Mouse (Mus musculus) heart, postnatal 10 days (tissue): Measurements from ENCODE around the gene Rmi2. TPM values are rescaled to one million over a fixed set of nuclear protein-coding genes. Genes with fewer than 3 reads are reported as not detected.

Experiments used
- DNase-seq, 2 experiments: peaks; one replicate each; pipeline ENCODE4 v3.0.0; 2021
- intact Hi-C: fragments of 180-260 bp; cut with DNase I; formaldehyde crosslinking; loops from one replicate; pipeline ENCODE4 v1.15.1; 2025
- total RNA-seq, 2 experiments: library from RNA; stranded (reverse); gene quantifications; 2 replicates each; pipeline ENCODE4 v1.2.3; 2021

Gene Rmi2
- total RNA-seq, 2 experiments from 2014 or later = 2.0 TPM

- intact Hi-C loops = no loop called here
- DNase-seq = no peak
Observed at GRCm38 (mm10) chr16:10902849-10903248, 68.0 kb downstream of the Rmi2 start.

- intact Hi-C loops = no loop called here
- peak in 1 of 2 experiments; percentile 6 for DNase-seq
Observed at GRCm38 (mm10) chr16:10905661-10906113, 70.8 kb downstream of the Rmi2 start.

DNA sequence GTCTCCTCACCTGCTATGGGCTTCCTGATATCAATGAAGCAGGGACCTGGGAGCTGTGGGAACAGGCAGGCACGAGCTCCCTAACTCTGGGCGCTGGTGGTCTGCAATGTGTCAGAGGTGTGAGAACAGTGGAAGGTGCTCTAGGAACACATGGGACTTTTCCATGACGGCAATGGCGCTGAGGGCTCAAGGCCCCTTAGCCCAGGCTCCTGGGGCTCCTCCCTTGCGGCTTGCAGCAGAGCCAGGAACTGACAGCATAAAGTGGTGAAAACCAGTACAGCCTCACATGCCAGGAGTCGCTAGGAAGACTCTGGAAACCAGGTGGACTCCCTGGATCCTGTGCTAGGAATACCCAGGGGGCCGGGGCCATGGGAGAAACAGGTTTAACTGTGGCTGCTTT, 75.7 kb downstream of the Rmi2 start:
- no peak for DNase-seq
- intact Hi-C loops = no loop called here

GRCm38 (mm10) chr16:10911061-10911460, 76.2 kb downstream of the Rmi2 start:
- DNase-seq = no peak
- intact Hi-C loops = no loop called here

DNA sequence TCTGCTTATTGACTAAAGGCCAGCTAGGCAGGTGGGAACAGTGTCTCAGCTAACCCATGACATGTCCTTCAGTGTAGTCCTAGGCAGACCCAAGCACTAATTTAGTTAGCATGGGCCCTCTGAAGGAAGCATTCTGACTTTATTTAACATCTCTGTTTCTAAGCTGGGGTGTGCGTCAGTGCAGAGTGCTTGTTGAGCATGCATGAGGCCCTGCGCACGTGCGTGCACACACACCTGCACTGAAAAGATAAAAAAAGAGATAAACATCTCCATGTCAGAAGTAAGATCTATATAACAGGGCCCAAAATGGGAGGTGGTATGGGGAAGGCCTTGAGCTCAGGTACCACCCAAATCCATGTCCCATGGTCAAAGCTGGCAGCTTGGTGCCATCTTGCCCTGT, 80.2 kb downstream of the Rmi2 start:
- DNase-seq = no peak
- intact Hi-C loops = no loop called here

GRCm38 (mm10) chr16:10916271-10916670, 81.4 kb downstream of the Rmi2 start:
- DNase-seq = no peak
- intact Hi-C loops = no loop called here

- peak; percentile 12 to 13 for DNase-seq
- intact Hi-C loops = no loop called here
Observed at GRCm38 (mm10) chr16:10919856-10920255, 85.0 kb downstream of the Rmi2 start.

- intact Hi-C loops = no loop called here
Observed at GRCm38 (mm10) chr16:10923561-10923960, 88.7 kb downstream of the Rmi2 start.

GRCm38 (mm10) chr16:10925591-10926180, 90.8 kb downstream of the Rmi2 start:
- peak in 1 of 2 experiments; percentile 30 for DNase-seq
- intact Hi-C loops = no loop called here

More at GRCm38 (mm10) chr16:10923561-10923960, 88.7 kb downstream of the Rmi2 start:
- DNase-seq = no peak

GRCm38 (mm10) chr16:10927026-10927425, 92.2 kb downstream of the Rmi2 start:
- DNase-seq = no peak
- intact Hi-C loops = no loop called here

- intact Hi-C loops = no loop called here
- no peak for DNase-seq
Observed at GRCm38 (mm10) chr16:10933372-10933771, 98.5 kb downstream of the Rmi2 start.

DNA sequence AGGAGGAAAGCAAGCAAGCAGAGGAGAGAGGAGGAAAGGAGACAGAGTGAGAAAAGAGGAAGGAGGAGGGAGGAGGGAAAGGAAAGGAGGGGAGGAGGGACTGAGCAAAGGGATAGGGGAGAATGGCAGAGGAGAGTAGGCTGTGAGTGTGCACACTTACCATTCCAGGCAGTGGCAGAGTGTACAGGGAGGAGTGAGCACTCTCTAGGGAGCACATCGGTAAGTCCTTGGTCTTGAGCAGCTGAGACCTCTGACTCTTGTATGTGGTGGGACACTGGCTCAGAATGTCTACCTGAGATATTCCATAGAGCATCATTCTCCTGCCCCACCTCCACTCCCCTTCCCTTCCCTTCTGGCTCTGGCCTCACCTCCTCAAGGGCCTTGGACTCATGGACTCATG, 99.2 kb downstream of the Rmi2 start:
- no peak for DNase-seq
- intact Hi-C loops = no loop called here

GRCm38 (mm10) chr16:10936700-10937319, 102.0 kb downstream of the Rmi2 start:
- intact Hi-C loops = no loop called here
- DNase-seq = no peak

DNA sequence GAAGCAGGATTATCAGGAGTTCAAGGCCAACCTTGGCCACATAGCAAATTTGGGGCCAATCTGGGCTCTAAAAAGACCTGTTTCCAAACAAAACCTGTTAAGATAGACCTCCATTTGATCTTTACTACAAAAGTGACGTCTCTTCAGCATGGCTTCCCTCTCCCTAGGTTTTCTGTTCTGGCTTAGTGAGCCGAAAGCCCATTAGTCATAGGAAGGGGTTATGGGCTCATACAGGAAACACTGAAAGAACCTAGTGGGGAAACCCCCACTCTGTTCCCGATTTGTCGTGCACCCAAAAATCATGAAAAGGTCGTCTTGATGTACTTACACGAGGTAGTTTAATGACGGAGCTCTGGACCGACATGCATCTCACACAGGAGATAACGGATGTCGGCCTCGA, 102.6 kb downstream of the Rmi2 start:
- intact Hi-C loops = no loop called here
- DNase-seq = no peak

GRCm38 (mm10) chr16:10939932-10940331, 105.1 kb downstream of the Rmi2 start:
- intact Hi-C loops = loop anchor here (5.0 kb wide), 1 partner anchor 58 kb away; no protein-coding TSS in a partner anchor
- DNase-seq = no peak

GRCm38 (mm10) chr16:10940661-10941060, 105.8 kb downstream of the Rmi2 start:
- intact Hi-C loops = loop anchor here (5.0 kb wide), 1 partner anchor 58 kb away; no protein-coding TSS in a partner anchor

More at GRCm38 (mm10) chr16:10940661-10941060, 105.8 kb downstream of the Rmi2 start:
- DNase-seq = no peak

Other genes starting within 250 kb of the Rmi2 start
- 1 to 10 TPM; 1.2 to 1.5 TPM for gene Socs1, start 49.5 kb upstream of the Rmi2 start, total RNA-seq
- not detected for gene Tnp2, start 46.4 kb upstream of the Rmi2 start, total RNA-seq
- not detected for gene Prm3, start 44.1 kb upstream of the Rmi2 start, total RNA-seq
- gene Prm2, start 38.9 kb upstream of the Rmi2 start, total RNA-seq = not detected
- not detected for gene Prm1, start 29.2 kb upstream of the Rmi2 start, total RNA-seq
- not detected for gene Gm11172, start 22.1 kb upstream of the Rmi2 start, total RNA-seq
- 10 to 100 TPM; 45.9 to 47.7 TPM for gene Snn, start 225.9 kb downstream of the Rmi2 start, total RNA-seq
- gene Litaf, start 231.1 kb downstream of the Rmi2 start, total RNA-seq = 10 to 100 TPM; 39.9 to 42.8 TPM